Mouse (Mus musculus) embryonic facial prominence, embryonic 15.5 days (tissue): Measurements from ENCODE around the gene Col6a5. TPM values are rescaled to one million over a fixed set of nuclear protein-coding genes. Genes with fewer than 3 reads are reported as not detected.
A peak's percentile ranks its signal among the peaks of the same experiment; 100 is the strongest.
"Not testable (repeated sequence)": the region's sequence is repeated elsewhere in the genome, so short reads cannot be mapped to it uniquely, and the experiment has no call there.

Source experiments
- ATAC-seq: fragments of 200-750 bp; cut with Nextera tagmentation; 2 replicates; pipeline ENCODE4 v1.8.0; 2017; ENCODE audit warnings: low read depth, moderate TSS enrichment; ENCODE audit not compliant: insufficient number of reproducible peaks, low FRiP score, low TSS enrichment
- H3K27ac ChIP-seq: fragments of 300-500 bp; sonication (generic); replicated peaks from 2 replicates; pipeline ENCODE4 v1.5.1; 2015; ENCODE audit warnings: mild to moderate bottlenecking, inconsistent platforms
- H3K27me3 ChIP-seq: fragments of 300-500 bp; sonication (generic); 2 replicates; pipeline ENCODE4 v1.6.1; 2015; ENCODE audit warnings: inconsistent platforms
- H3K36me3 ChIP-seq: fragments of 300-500 bp; sonication (generic); 2 replicates; pipeline ENCODE4 v1.6.1; 2015; ENCODE audit warnings: mild to moderate bottlenecking, inconsistent platforms
- H3K4me1 ChIP-seq: fragments of 300-500 bp; sonication (generic); 2 replicates; pipeline ENCODE4 v1.6.1; 2015; ENCODE audit warnings: inconsistent platforms
- H3K4me2 ChIP-seq: fragments of 300-500 bp; sonication (generic); replicated peaks from 2 replicates; pipeline ENCODE4 v1.6.1; 2015; ENCODE audit warnings: mild to moderate bottlenecking, inconsistent platforms
- H3K4me3 ChIP-seq: fragments of 300-500 bp; sonication (generic); replicated peaks from 2 replicates; pipeline ENCODE4 v1.5.1; 2015; ENCODE audit warnings: mild to moderate bottlenecking, inconsistent platforms
- H3K9ac ChIP-seq: fragments of 300-500 bp; sonication (generic); 2 replicates; pipeline ENCODE4 v1.6.1; 2015; ENCODE audit warnings: inconsistent platforms
- H3K9me3 ChIP-seq: fragments of 300-500 bp; sonication (generic); replicated peaks from 2 replicates; pipeline ENCODE4 v1.6.1; 2016; ENCODE audit warnings: inconsistent platforms
- WGBS: fragments of 180-500 bp; shearing (Covaris S2); methylation state at CpG from one replicate; pipeline ENCODE4 v1.1.7; 2015; 5-methylcytosine and 5-hydroxymethylcytosine counted together
- polyA plus RNA-seq: library from polyadenylated mRNA; unstranded; fragments of >200 nt; fragmentation: Nextera tagmentation; extraction: Ambion mirVana; gene quantifications from 2 replicates; pipeline ENCODE4 v1.2.1, GENCODE M21; 2015

Gene Col6a5
- polyA plus RNA-seq, 1 experiment from 2014 or later, result 0.15 TPM

- Histone ChIP-seq H3K27ac (no peak overlapping the region), H3K4me2 (no peak overlapping the region), H3K9me3 (no peaks in the 10 kb centered on the region), H3K27me3 (no peaks in the 10 kb centered on the region), H3K4me1 (no peaks in the 10 kb centered on the region), H3K36me3 (no peaks in the 10 kb centered on the region), H3K4me3 (no peak overlapping the region), H3K9ac (no peak overlapping the region)
- ATAC-seq, result no peak
- 82% methylated on average over 3 of the region's 3 CpGs for WGBS
Measured at GRCm38 (mm10) chr9:105851011-105851410, 109.4 kb downstream of the Col6a5 start.

- no peaks in the 10 kb centered on the region for H3K4me1 ChIP-seq
- H3K9me3 ChIP-seq, result no peaks in the 10 kb centered on the region
- H3K27me3 ChIP-seq, result no peaks in the 10 kb centered on the region
- no peak for ATAC-seq
- H3K9ac ChIP-seq, result no peak overlapping the region
- no peak overlapping the region for H3K4me3 ChIP-seq
- no peak overlapping the region for H3K4me2 ChIP-seq
- H3K27ac ChIP-seq, result no peak overlapping the region
- 72% methylated on average over 4 of the region's 4 CpGs for WGBS
- H3K36me3 ChIP-seq, result no peaks in the 10 kb centered on the region
Measured at GRCm38 (mm10) chr9:105848396-105848795, 112.0 kb downstream of the Col6a5 start.

- Histone ChIP-seq H3K4me2 (no peak overlapping the region), H3K9ac (no peak overlapping the region), H3K4me1 (no peaks in the 10 kb centered on the region), H3K27ac (no peak overlapping the region), H3K9me3 (no peaks in the 10 kb centered on the region), H3K36me3 (no peaks in the 10 kb centered on the region), H3K27me3 (no peaks in the 10 kb centered on the region), H3K4me3 (no peak overlapping the region)
- 74% methylated on average over 5 of the region's 5 CpGs for WGBS
- no peak for ATAC-seq
Measured at GRCm38 (mm10) chr9:105847261-105847660, 113.2 kb downstream of the Col6a5 start.

DNA sequence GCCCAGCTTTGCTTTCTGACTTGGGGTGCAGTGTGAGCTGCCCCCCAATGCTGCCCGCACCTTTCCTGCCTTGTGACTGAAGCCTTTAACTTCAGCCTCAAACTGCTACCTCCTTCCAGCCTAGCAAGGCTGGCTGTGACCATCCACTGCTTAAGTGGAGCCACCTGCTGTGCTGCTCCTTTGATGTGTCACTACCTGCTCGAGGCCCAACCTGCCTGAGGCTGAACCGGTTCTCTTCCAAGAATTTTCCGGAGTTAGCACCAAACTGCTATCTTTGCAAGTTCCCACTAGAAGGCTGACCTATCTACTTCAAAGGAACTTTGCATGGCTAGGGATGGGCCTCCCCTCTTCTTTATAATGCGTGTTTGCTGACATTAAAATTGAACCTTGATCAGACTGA is 119.1 kb downstream of the Col6a5 start:
- H3K4me3 ChIP-seq, H3K36me3 ChIP-seq, H3K9me3 ChIP-seq, H3K27ac ChIP-seq, ATAC-seq, H3K27me3 ChIP-seq, H3K4me1 ChIP-seq, H3K9ac ChIP-seq, H3K4me2 ChIP-seq: not testable (repeated sequence)
- WGBS, result 40% methylated on average over 5 of the region's 5 CpGs

DNA sequence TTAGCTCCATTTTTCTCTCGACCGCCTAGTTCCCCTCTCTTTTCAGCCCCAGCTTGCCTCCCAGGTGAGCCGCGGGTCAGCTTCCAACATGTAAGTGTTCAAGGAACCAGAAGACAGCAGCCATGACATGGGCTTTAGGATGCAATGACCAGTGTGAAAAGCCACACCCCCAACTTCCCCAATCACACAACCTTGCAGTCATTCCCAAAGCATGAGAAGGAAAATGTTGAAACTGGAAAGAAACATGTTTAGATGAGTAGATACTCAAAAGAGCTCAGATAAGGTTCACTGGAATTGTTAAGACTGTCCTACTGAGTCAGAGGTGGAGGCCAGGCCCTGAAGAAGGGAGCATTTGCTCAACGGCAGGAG is 121.3 kb downstream of the Col6a5 start:
- H3K9me3 ChIP-seq, result no peaks in the 10 kb centered on the region
- WGBS, result 91% methylated on average over 5 of the region's 5 CpGs
- no peak overlapping the region for H3K4me2 ChIP-seq
- H3K36me3 ChIP-seq, result no peaks in the 10 kb centered on the region
- H3K4me3 ChIP-seq, result no peak overlapping the region
- no peak overlapping the region for H3K9ac ChIP-seq
- H3K4me1 ChIP-seq, result no peaks in the 10 kb centered on the region
- H3K27ac ChIP-seq, result no peak overlapping the region
- ATAC-seq, result no peak
- H3K27me3 ChIP-seq, result no peaks in the 10 kb centered on the region

DNA sequence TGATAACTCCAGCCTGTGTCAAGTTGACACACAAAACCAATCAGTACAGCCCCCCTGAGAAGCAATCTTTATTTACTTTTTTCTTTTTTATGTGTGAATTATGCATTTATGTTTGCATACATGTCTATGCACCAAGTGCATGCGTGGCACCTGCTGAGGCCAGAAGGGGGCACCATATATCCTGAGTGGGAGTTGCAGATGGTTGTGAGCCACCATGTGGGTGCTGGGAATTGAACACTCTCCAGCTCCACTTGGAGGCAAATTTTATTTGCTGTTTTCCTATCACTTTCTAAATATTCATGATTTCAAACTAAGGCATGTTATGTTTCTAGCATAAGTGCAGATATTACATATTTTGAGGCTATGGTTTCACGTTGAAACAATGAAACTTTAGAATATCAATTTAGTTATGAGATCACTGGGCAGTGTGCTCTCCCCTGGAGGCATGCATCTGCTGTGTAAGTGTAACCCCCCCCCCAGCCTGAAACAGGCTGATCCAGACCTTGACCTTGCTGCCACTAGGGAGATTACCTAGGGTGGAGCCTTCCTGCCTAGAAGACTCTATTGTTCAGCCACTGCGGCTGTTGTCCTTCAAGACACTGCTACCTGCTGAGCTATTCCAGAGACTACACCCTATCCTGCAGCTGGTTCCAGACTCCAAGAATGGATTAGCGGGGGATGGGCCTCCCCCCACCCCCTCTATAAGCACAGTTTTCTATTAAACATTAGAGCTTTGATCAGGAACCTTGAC is 121.9 kb downstream of the Col6a5 start:
- Histone ChIP-seq H3K27me3 (no peaks in the 10 kb centered on the region), H3K27ac (no peak overlapping the region), H3K9ac (no peak overlapping the region), H3K9me3 (no peaks in the 10 kb centered on the region), H3K4me2 (no peak overlapping the region), H3K4me3 (no peak overlapping the region), H3K4me1 (no peaks in the 10 kb centered on the region), H3K36me3 (no peaks in the 10 kb centered on the region)
- no peak for ATAC-seq
- WGBS, result 77% methylated on average over 4 of the region's 4 CpGs

- no peak overlapping the region for H3K4me2 ChIP-seq
- no peaks in the 10 kb centered on the region for H3K27me3 ChIP-seq
- 0 out of 2 replicates have a peak, but pooled peaks have one; percentile 15 for ATAC-seq
- WGBS, result 62% methylated on average over 7 of the region's 7 CpGs
- H3K4me1 ChIP-seq, result no peaks in the 10 kb centered on the region
- no peaks in the 10 kb centered on the region for H3K9me3 ChIP-seq
- H3K36me3 ChIP-seq, result no peaks in the 10 kb centered on the region
- H3K27ac ChIP-seq, result no peak overlapping the region; the same call in 1 of the 2 replicates
- no peak overlapping the region for H3K9ac ChIP-seq
- H3K4me3 ChIP-seq, result no peak overlapping the region
Measured at GRCm38 (mm10) chr9:105835587-105835986, 124.9 kb downstream of the Col6a5 start.

- WGBS, result 41% methylated on average over 4 of the region's 4 CpGs
- H3K9ac ChIP-seq, result no peak overlapping the region
- no peak overlapping the region for H3K4me3 ChIP-seq
- H3K27ac ChIP-seq, result no peak overlapping the region
- H3K4me2 ChIP-seq, result no peak overlapping the region
- no peaks in the 10 kb centered on the region for H3K36me3 ChIP-seq
- no peaks in the 10 kb centered on the region for H3K9me3 ChIP-seq
- ATAC-seq, result no peak
- no peaks in the 10 kb centered on the region for H3K27me3 ChIP-seq
- H3K4me1 ChIP-seq, result no peaks in the 10 kb centered on the region
Measured at GRCm38 (mm10) chr9:105834799-105835198, 125.6 kb downstream of the Col6a5 start.

GRCm38 (mm10) chr9:105831291-105831690 is 129.2 kb downstream of the Col6a5 start:
- 86% methylated on average over 9 of the region's 9 CpGs for whole genome bisulfite sequencing
- Histone ChIP-seq H3K4me1 (peaks cover 9% of the 10 kb centered on the region; the same call in 1 of the 2 replicates), H3K27ac (no peak overlapping the region), H3K9me3 (no peaks in the 10 kb centered on the region), H3K9ac (no peak overlapping the region), H3K4me2 (no peak overlapping the region), H3K27me3 (peaks cover 11% of the 10 kb centered on the region), H3K4me3 (no peak overlapping the region), H3K36me3 (no peaks in the 10 kb centered on the region)
- ATAC-seq, result no peak

DNA sequence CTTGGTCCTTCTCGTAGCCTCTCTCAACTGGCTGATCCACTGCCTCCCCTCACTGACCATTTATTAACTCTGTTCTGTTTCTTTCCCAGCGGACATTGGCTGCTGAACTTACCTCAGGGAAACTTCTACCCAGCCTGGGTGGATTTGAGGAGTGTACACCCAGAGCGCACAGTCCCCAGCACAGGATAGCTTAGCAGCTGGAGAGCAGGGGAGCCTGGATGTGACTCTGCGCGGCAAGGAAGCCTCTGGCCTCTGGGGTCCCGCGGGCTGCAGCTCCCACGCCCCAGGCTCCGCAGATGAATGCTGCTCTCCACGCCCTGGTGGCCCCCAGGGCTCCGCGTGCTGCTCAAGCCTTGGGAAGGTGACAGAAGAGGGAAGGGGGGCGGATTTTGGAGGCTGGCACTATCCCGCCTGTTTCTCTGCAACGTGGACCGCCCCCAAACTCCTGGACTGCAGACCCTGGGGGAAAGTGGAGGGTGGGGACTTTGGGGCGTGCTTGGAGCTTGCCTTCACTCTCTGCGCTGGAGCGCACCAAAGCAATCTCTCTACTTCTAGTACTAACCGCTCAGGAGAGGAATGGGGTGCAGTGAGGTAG is 132.6 kb downstream of the Col6a5 start, which contains the start of gene Col6a6:
Gene Col6a6, minus strand, starts transcription at position 370 of the 595 bp plus-strand sequence.
- Histone ChIP-seq H3K9ac (no peak within 1 kb of the TSS; the same call in 1 of the 2 replicates), H3K36me3 (no peaks in the 10 kb centered on the region), H3K4me1 (peaks cover 9% of the 10 kb centered on the region; the same call in 1 of the 2 replicates), H3K9me3 (no peaks in the 10 kb centered on the region), H3K4me3 (peak within 1 kb of the TSS; percentile 34), H3K27me3 (peaks cover 11% of the 10 kb centered on the region), H3K27ac (peak within 1 kb of the TSS; percentile 36; the same call in 1 of the 2 replicates), H3K4me2 (peak within 1 kb of the TSS; percentile 50)
- 11% methylated on average over 20 of the region's 20 CpGs for WGBS
- ATAC-seq, result 0 out of 2 replicates have a peak, but pooled peaks have one; percentile 29

DNA sequence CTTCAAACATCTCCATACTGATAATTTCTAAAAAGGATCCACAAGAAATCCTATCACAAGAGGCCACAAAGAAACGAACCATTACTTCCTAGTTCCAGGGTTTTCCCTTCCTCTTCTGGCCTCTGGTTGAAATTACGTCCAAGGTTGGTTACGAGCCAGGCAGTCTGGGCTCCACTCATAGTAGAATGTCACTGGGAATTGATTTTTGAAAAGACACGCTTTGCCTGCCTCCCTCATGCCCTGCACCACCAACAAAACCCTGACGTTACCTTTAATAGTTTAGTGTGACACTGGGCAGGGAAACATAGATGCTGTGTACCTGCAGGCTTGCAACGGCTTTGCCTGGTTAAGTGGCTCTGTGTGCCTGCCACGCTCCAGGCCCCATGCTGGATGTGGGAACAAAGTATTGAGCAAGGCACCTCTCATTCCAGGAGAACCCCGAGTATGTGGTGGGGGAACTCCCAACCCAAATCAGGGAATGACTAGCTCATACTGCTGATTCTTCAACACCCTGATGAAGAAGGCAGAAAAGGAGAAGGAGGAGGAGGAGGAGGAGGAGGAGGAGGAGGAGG is 133.3 kb downstream of the Col6a5 start:
- Histone ChIP-seq H3K27me3 (peaks cover 11% of the 10 kb centered on the region), H3K36me3 (no peaks in the 10 kb centered on the region), H3K4me1 (peaks cover 9% of the 10 kb centered on the region; the same call in 1 of the 2 replicates), H3K9ac (no peak overlapping the region), H3K27ac (no peak overlapping the region; the same call in 1 of the 2 replicates), H3K9me3 (no peaks in the 10 kb centered on the region), H3K4me2 (no peak overlapping the region), H3K4me3 (0 out of 2 replicates have a peak overlapping the region, but pooled peaks have one; percentile 6)
- WGBS, result 47% methylated on average over 8 of the region's 8 CpGs
- no peak for ATAC-seq
